Mouse (Mus musculus): Measurements from ENCODE around the gene Hoxa10.

- no peak for TF ChIP-seq CTCF (IDR thresholded peaks at IDR 0.05; ENCODE audit: low read depth)
- TF ChIP-seq EP300 (IDR thresholded peaks at IDR 0.05; ENCODE audit: low read depth): no peak
Measured at GRCm38 (mm10) chr6:52249826-52250225, 9.2 kb upstream of the Hoxa10 start.

All from liver, postnatal 0 days (tissue).